Mouse (Mus musculus) layer of hippocampus, postnatal 14 days (tissue): Measurements from ENCODE around the gene Rpl18a. TPM values are rescaled to one million over a fixed set of nuclear protein-coding genes. Genes with fewer than 3 reads are reported as not detected.

ENCODE experiments used
- DNase-seq, 2 experiments: peaks; one replicate each; pipeline ENCODE4 v3.0.0; 2021 to 2022; ENCODE audit warnings: low spot score in 2 of 2, mixed read lengths in 1 of 2
- total RNA-seq, 2 experiments: library from RNA; stranded (reverse); gene quantifications; 2 replicates each; pipeline ENCODE4 v1.2.3; 2021

Gene Rpl18a
- total RNA-seq, 2 experiments from 2014 or later: 673 to 736 TPM

GRCm38 (mm10) chr8:70885612-70886011, 11.6 kb downstream of the Rpl18a start:
- no peak for DNase-seq

GRCm38 (mm10) chr8:70884683-70885082, 12.5 kb downstream of the Rpl18a start:
- no peak for DNase-seq

- DNase-seq: no peak
These were observed 13.0 kb downstream of the Rpl18a start for GRCm38 (mm10) chr8:70884186-70884585.

- no peak for DNase-seq
These were observed 16.7 kb downstream of the Rpl18a start for GRCm38 (mm10) chr8:70880546-70880945.

- DNase-seq: peak in 1 of 2 experiments; percentile 43
These were observed 17.1 kb downstream of the Rpl18a start for GRCm38 (mm10) chr8:70880126-70880525.

GRCm38 (mm10) chr8:70879500-70879899, 17.7 kb downstream of the Rpl18a start:
- no peak for DNase-seq

- DNase-seq: no peak
These were observed 19.0 kb downstream of the Rpl18a start for GRCm38 (mm10) chr8:70878178-70878577.

- no peak for DNase-seq
These were observed 20.8 kb downstream of the Rpl18a start for GRCm38 (mm10) chr8:70876382-70876781.

GRCm38 (mm10) chr8:70874441-70874840, 22.8 kb downstream of the Rpl18a start:
- no peak for DNase-seq

- DNase-seq: peak; percentile 97 to 99
These were observed 23.7 kb downstream of the Rpl18a start, which contains the start of gene Ccdc124 for GRCm38 (mm10) chr8:70873364-70873985. Ccdc124 (minus strand) TSS chr8:70873935.

GRCm38 (mm10) chr8:70872643-70873363, 24.4 kb downstream of the Rpl18a start:
- DNase-seq: no peak

- DNase-seq: no peak
These were observed 25.9 kb downstream of the Rpl18a start for GRCm38 (mm10) chr8:70871195-70871807.

- DNase-seq: peak; percentile 73 to 76
These were observed 27.6 kb downstream of the Rpl18a start for GRCm38 (mm10) chr8:70869601-70870041.

- no peak for DNase-seq
These were observed 28.0 kb downstream of the Rpl18a start for GRCm38 (mm10) chr8:70869199-70869571.

GRCm38 (mm10) chr8:70868559-70869198, 28.5 kb downstream of the Rpl18a start:
- no peak for DNase-seq

GRCm38 (mm10) chr8:70866566-70866965, 30.6 kb downstream of the Rpl18a start:
- DNase-seq: no peak

GRCm38 (mm10) chr8:70866001-70866520, 31.2 kb downstream of the Rpl18a start:
- DNase-seq: no peak

- peak; percentile 100 for DNase-seq
These were observed 31.7 kb downstream of the Rpl18a start for GRCm38 (mm10) chr8:70865350-70866000.

GRCm38 (mm10) chr8:70864712-70865221, 32.4 kb downstream of the Rpl18a start:
- no peak for DNase-seq

- no peak for DNase-seq
These were observed 33.1 kb downstream of the Rpl18a start for GRCm38 (mm10) chr8:70863956-70864711.
